Mouse (Mus musculus) intestine, embryonic 15.5 days (tissue): ENCODE results near the gene Glmp. TPM values are rescaled to one million over a fixed set of nuclear protein-coding genes. Genes with fewer than 3 reads are reported as not detected.
"Not testable (repeated sequence)": the region's sequence is repeated elsewhere in the genome, so short reads cannot be mapped to it uniquely, and the experiment has no call there.

ENCODE experiments used
- ATAC-seq: fragments of 200-750 bp; cut with Nextera tagmentation; 2 replicates; pipeline ENCODE4 v1.8.0; 2017; ENCODE audit warnings: moderate TSS enrichment, moderate library complexity
- H3K27ac ChIP-seq: fragments of 300-500 bp; sonication (generic); 2 replicates; pipeline ENCODE4 v1.5.1; 2015; ENCODE audit warnings: mild to moderate bottlenecking, inconsistent platforms
- H3K27me3 ChIP-seq: fragments of 300-500 bp; sonication (generic); replicated peaks from 2 replicates; pipeline ENCODE4 v1.6.1; 2015; ENCODE audit warnings: inconsistent platforms
- H3K36me3 ChIP-seq: fragments of 300-500 bp; sonication (generic); 2 replicates; pipeline ENCODE4 v1.6.1; 2015; ENCODE audit warnings: inconsistent platforms
- H3K4me1 ChIP-seq: fragments of 300-500 bp; sonication (generic); replicated peaks from 2 replicates; pipeline ENCODE4 v1.6.1; 2015; ENCODE audit warnings: inconsistent platforms
- H3K4me2 ChIP-seq: fragments of 300-500 bp; sonication (generic); replicated peaks from 2 replicates; pipeline ENCODE4 v1.6.1; 2015; ENCODE audit warnings: mild to moderate bottlenecking, inconsistent platforms
- H3K4me3 ChIP-seq: fragments of 300-500 bp; sonication (generic); replicated peaks from 2 replicates; pipeline ENCODE4 v1.5.1; 2015; ENCODE audit warnings: inconsistent platforms
- H3K9ac ChIP-seq: fragments of 300-500 bp; sonication (generic); 2 replicates; pipeline ENCODE4 v1.6.1; 2015; ENCODE audit warnings: inconsistent platforms
- H3K9me3 ChIP-seq: fragments of 300-500 bp; sonication (generic); 2 replicates; pipeline ENCODE4 v1.6.1; 2016; ENCODE audit warnings: inconsistent platforms
- WGBS: fragments of 180-500 bp; shearing (Covaris S2); methylation state at CpG from one replicate; pipeline ENCODE4 v1.1.7; 2015; 5-methylcytosine and 5-hydroxymethylcytosine counted together
- polyA plus RNA-seq: library from polyadenylated mRNA; unstranded; fragments of >200 nt; fragmentation: Nextera tagmentation; extraction: Ambion mirVana; gene quantifications from 2 replicates; pipeline ENCODE4 v1.2.1, GENCODE M21; 2015

The Glmp gene
- polyA plus RNA-seq: 268 and 282 TPM in 2 replicates

- peak within 1 kb of the TSS; percentile 85 for H3K4me2 ChIP-seq
Measured at GRCm38 (mm10) chr3:88324951-88325405, at the start of gene Glmp. Gene Glmp (plus strand): TSS chr3:88325023.

GRCm38 (mm10) chr3:88276121-88276520, 48.7 kb upstream of the Glmp start:
- Histone ChIP-seq H3K9ac (no peak overlapping the region), H3K27ac (no peak overlapping the region), H3K27me3 (no peaks in the 10 kb centered on the region), H3K4me1 (no peaks in the 10 kb centered on the region), H3K36me3 (no peaks in the 10 kb centered on the region), H3K9me3 (no peaks in the 10 kb centered on the region), H3K4me3 (no peak overlapping the region), H3K4me2 (no peak overlapping the region)
- ATAC-seq: no peak
- 80% methylated on average over 2 of the region's 2 CpGs for WGBS

More at GRCm38 (mm10) chr3:88324951-88325405, at the start of gene Glmp:
- H3K9me3 ChIP-seq: no peaks in the 10 kb centered on the region
- H3K27me3 ChIP-seq: no peaks in the 10 kb centered on the region
- H3K9ac ChIP-seq: peak within 1 kb of the TSS; percentile 68
- peak within 1 kb of the TSS; percentile 84 for H3K4me3 ChIP-seq
- under 1% methylated on average over 10 of the region's 10 CpGs for WGBS
- peaks cover 34% of the 10 kb centered on the region for H3K36me3 ChIP-seq
- ATAC-seq: peak; percentile 88
- 0 out of 2 replicates have a peak within 1 kb of the TSS, but pooled peaks have one; percentile 40 for H3K27ac ChIP-seq
- peaks cover 7% of the 10 kb centered on the region for H3K4me1 ChIP-seq

GRCm38 (mm10) chr3:88276529-88277143, 48.2 kb upstream of the Glmp start:
- no peak overlapping the region for H3K27ac ChIP-seq
- WGBS: 40% methylated on average over 7 of the region's 7 CpGs
- no peaks in the 10 kb centered on the region for H3K9me3 ChIP-seq
- no peak overlapping the region for H3K9ac ChIP-seq
- no peak overlapping the region for H3K4me2 ChIP-seq
- ATAC-seq: no peak
- no peaks in the 10 kb centered on the region for H3K27me3 ChIP-seq
- H3K36me3 ChIP-seq: no peaks in the 10 kb centered on the region
- H3K4me1 ChIP-seq: no peaks in the 10 kb centered on the region
- H3K4me3 ChIP-seq: no peak overlapping the region

GRCm38 (mm10) chr3:88280035-88280434, 44.8 kb upstream of the Glmp start:
- Histone ChIP-seq H3K9me3 (no peaks in the 10 kb centered on the region), H3K4me3 (no peak overlapping the region), H3K27me3 (no peaks in the 10 kb centered on the region), H3K27ac (no peak overlapping the region), H3K9ac (no peak overlapping the region), H3K4me1 (no peaks in the 10 kb centered on the region), H3K36me3 (no peaks in the 10 kb centered on the region), H3K4me2 (no peak overlapping the region)
- WGBS: 87% methylated on average over 2 of the region's 2 CpGs
- ATAC-seq: no peak

GRCm38 (mm10) chr3:88281141-88281916, 43.5 kb upstream of the Glmp start:
- not testable (repeated sequence) for H3K4me1 ChIP-seq, H3K27ac ChIP-seq, H3K9ac ChIP-seq, H3K4me2 ChIP-seq, ATAC-seq, H3K27me3 ChIP-seq, H3K36me3 ChIP-seq, H3K9me3 ChIP-seq, H3K4me3 ChIP-seq
- 73% methylated on average over 11 of the region's 11 CpGs for WGBS

- not testable (repeated sequence) for ATAC-seq
- WGBS: 93% methylated on average over 14 of the region's 14 CpGs
Measured at GRCm38 (mm10) chr3:88284815-88285564, 39.8 kb upstream of the Glmp start.

GRCm38 (mm10) chr3:88285565-88285895, 39.3 kb upstream of the Glmp start:
- not testable (repeated sequence) for H3K4me2 ChIP-seq, ATAC-seq, H3K4me3 ChIP-seq, H3K27me3 ChIP-seq, H3K27ac ChIP-seq, H3K9me3 ChIP-seq, H3K9ac ChIP-seq, H3K36me3 ChIP-seq, H3K4me1 ChIP-seq
- no CpG with 5 or more reads among the region's 2 CpGs for WGBS

More at GRCm38 (mm10) chr3:88284815-88285564, 39.8 kb upstream of the Glmp start:
- H3K9me3 ChIP-seq, H3K4me1 ChIP-seq, H3K27me3 ChIP-seq, H3K4me2 ChIP-seq, H3K27ac ChIP-seq, H3K9ac ChIP-seq, H3K4me3 ChIP-seq, H3K36me3 ChIP-seq: not testable (repeated sequence)

GRCm38 (mm10) chr3:88287110-88287509, 37.7 kb upstream of the Glmp start, which contains the start of gene Gm38392:
Gene Gm38392 (minus strand): TSS chr3:88287210.
- no peaks in the 10 kb centered on the region for H3K9me3 ChIP-seq
- no peak within 1 kb of the TSS for H3K27ac ChIP-seq
- H3K4me2 ChIP-seq: no peak within 1 kb of the TSS
- no peaks in the 10 kb centered on the region for H3K27me3 ChIP-seq
- no peak for ATAC-seq
- H3K4me1 ChIP-seq: no peaks in the 10 kb centered on the region
- H3K4me3 ChIP-seq: no peak within 1 kb of the TSS
- no peak within 1 kb of the TSS for H3K9ac ChIP-seq
- no peaks in the 10 kb centered on the region for H3K36me3 ChIP-seq
- 98% methylated on average over 4 of the region's 4 CpGs for WGBS

- not testable (repeated sequence) for H3K4me3 ChIP-seq, H3K27me3 ChIP-seq, ATAC-seq, H3K4me2 ChIP-seq, H3K4me1 ChIP-seq, H3K36me3 ChIP-seq, H3K9ac ChIP-seq, H3K9me3 ChIP-seq, H3K27ac ChIP-seq
- 82% methylated on average over 10 of the region's 10 CpGs for WGBS
Measured at GRCm38 (mm10) chr3:88288133-88288713, 36.6 kb upstream of the Glmp start.

GRCm38 (mm10) chr3:88291970-88292369, 32.9 kb upstream of the Glmp start:
- Histone ChIP-seq H3K36me3 (no peaks in the 10 kb centered on the region), H3K27me3 (no peaks in the 10 kb centered on the region), H3K4me1 (0 out of 2 replicates have a peak, but pooled peaks cover 2% of the 10 kb centered on the region), H3K9me3 (no peaks in the 10 kb centered on the region), H3K9ac (no peak overlapping the region), H3K4me2 (no peak overlapping the region), H3K4me3 (no peak overlapping the region), H3K27ac (no peak overlapping the region)
- ATAC-seq: no peak
- WGBS: 60% methylated on average over 4 of the region's 4 CpGs

GRCm38 (mm10) chr3:88295272-88295671, 29.6 kb upstream of the Glmp start:
- ATAC-seq, H3K36me3 ChIP-seq, H3K27ac ChIP-seq, H3K9me3 ChIP-seq, H3K27me3 ChIP-seq, H3K9ac ChIP-seq: not testable (repeated sequence)
- 52% methylated on average over 1 of the region's 1 CpGs for WGBS
- Histone ChIP-seq H3K4me3 (0 out of 2 replicates have a peak overlapping the region, but pooled peaks have one; percentile 89), H3K4me1 (peaks cover 10% of the 10 kb centered on the region), H3K4me2 (peak overlapping the region; percentile 63)

GRCm38 (mm10) chr3:88296110-88296560, 28.7 kb upstream of the Glmp start:
- no peaks in the 10 kb centered on the region for H3K27me3 ChIP-seq
- H3K4me2 ChIP-seq: peak overlapping the region; percentile 63
- peaks cover 10% of the 10 kb centered on the region for H3K4me1 ChIP-seq
- H3K27ac ChIP-seq: peak overlapping the region; percentile 88
- ATAC-seq: peak; percentile 30
- WGBS: 2% methylated on average over 12 of the region's 12 CpGs
- no peaks in the 10 kb centered on the region for H3K9me3 ChIP-seq
- peak overlapping the region; percentile 63 for H3K9ac ChIP-seq
- H3K4me3 ChIP-seq: peak overlapping the region; percentile 89
- H3K36me3 ChIP-seq: peaks cover 18% of the 10 kb centered on the region
